Mouse (Mus musculus): ENCODE measurements around the gene Myo1a.

The Myo1a gene

DNA sequence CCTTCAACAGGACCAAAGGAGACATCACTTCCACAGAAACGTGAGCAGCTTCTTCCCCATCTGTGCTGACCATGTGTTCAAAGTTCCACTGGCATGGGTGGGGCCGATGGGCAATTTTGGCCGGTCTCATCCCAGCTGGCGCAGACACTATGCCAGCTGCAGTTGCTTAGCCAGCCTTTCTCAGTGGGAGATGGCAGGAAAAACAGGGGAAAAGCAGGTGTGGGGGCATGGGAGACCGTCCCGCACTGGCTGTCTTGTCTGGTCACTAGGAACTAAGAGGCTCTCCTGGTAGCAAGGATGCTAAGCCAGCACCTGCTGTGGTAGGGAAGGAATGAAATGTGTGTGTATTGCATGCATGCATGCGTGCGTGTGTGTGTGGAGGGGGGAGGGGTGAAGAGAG, 23.5 kb downstream of the Myo1a start:
- no peak for DNase-seq (ENCODE audit: low read depth, low spot score)

DNA sequence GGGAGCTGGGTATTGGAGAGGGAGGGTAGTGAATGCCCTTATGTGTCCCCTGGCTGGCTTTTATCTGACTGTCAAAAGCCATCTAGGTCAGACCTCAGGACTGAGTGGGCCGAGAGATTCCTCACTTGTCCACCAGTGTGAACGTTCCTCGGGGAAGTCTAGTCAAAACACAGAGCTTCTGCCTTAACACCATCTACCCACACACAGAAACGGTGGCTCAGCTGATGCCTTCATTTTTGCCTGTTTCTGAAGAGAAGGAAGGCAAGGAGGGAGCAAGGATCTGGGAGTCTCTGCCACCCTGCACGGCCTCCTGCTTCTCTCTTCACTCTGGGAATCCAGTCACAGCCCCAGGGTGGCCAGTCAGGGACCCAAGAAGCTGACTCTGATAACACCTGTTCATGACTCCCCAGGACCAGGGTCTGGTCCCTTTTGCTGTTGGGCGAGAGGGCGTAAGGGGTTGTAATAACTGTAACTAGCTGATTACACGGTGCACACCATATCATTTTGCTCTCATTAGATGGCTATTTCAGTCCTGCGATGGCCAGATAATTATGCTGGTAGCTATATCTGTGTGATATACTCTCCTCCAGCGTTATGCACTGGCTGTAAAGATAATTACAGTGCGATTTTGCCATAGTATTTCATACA, 25.4 kb downstream of the Myo1a start:
- no peak for DNase-seq (ENCODE audit: low read depth, low spot score)

GRCm38 (mm10) chr10:127730933-127731310, 26.0 kb downstream of the Myo1a start:
- no peak for DNase-seq (ENCODE audit: low read depth, low spot score)

DNA sequence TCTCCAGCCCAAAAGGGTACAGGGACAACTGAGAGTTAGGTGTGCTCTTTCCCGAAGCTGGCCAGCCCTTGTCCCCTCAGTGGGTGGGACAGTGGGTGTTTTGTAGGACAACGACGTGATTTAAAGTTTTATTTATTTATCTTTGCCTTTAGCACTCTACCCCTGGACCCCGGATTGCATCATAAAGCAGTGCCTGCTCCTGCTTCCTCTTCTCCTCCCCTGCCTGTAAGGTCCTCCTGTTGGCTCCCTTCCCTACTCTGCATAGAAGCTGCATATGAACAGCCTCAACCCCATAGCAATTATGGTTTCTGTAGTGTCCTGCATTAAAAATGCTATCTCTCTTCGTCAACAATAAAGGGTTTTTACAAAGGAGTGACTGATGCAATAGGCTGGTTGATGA, 26.4 kb downstream of the Myo1a start:
- DNase-seq (ENCODE audit: low read depth, low spot score): no peak

- DNase-seq (ENCODE audit: low read depth, low spot score): no peak
Observed at GRCm38 (mm10) chr10:127734434-127734833, 29.5 kb downstream of the Myo1a start.

DNA sequence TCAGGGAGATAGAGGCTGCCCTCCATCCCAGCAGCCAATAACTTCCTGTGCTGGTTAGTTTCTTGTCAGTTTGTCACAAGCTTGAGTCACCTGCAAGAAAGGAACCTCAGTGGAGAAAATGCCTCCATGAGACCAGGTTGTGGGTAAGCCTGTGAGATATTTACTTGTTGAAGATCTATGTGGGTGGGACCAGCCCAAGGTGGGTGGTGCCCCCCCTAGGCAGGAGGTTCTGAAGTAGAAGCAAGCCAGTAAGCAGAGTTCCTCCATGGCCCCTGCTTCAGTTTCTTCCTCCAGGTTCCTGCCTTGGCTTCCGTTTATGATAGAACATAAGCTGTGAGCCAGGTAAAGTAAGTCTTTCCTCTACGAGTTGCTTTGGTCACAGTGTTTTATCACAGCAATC, 31.3 kb downstream of the Myo1a start:
- DNase-seq (ENCODE audit: low read depth, low spot score): no peak

- peak; percentile 13 for DNase-seq (ENCODE audit: low read depth, low spot score)
Observed at GRCm38 (mm10) chr10:127736916-127737315, 31.9 kb downstream of the Myo1a start.

DNA sequence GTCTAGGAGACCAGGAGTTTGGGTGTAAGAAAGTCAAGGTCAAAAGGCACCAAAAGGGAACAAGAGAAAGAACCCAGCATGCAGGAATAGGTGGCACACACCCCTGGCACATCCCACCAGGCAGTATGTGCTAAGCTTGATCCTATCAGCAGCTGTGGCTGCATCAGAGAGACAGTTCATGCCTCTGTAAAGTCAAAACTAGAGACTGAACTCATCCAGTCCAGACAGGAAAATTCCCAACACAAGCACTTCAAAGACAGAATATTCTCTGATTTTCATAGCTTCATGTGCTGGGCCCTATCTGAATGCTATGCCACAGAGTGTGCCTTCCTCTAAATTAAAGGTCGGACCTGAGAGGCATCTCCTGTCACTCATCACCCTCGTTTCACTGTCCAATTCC, 32.6 kb downstream of the Myo1a start:
- DNase-seq (ENCODE audit: low read depth, low spot score): no peak

DNA sequence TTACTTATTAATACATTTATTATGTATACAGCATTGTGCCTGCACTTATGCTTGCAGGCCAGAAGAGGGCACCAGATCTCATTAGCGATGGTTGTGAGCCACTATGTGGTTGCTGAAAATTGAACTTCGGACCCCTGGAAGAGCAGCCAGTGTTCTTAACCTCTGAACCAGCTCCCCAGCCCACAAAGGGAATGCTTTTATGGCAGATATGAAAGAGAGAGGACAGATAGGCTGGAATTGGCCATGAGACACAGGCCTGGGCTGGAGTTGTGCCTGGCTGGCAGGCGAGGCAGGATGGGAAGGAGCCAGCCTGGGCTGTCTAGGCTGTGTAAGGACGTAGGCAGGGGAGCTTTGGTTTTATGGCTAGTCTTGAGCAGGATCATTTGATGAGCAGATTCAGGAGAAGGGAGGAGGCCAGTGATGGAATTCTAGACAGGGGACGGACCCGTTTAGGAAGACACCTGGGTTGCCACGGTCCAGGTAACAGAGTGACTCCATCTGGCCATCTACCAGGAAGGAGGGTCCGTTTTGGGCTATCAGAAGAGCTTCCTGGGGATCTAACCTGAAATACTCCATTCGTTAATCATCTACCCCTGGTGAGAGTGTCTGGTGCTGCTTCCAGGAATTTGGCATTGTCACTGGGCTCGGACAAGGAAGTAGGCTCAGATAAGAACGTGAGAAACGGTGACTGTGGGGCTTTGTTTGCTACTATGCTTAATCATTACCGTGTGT, 33.3 kb downstream of the Myo1a start:
- DNase-seq (ENCODE audit: low read depth, low spot score): peak; percentile 17

DNA sequence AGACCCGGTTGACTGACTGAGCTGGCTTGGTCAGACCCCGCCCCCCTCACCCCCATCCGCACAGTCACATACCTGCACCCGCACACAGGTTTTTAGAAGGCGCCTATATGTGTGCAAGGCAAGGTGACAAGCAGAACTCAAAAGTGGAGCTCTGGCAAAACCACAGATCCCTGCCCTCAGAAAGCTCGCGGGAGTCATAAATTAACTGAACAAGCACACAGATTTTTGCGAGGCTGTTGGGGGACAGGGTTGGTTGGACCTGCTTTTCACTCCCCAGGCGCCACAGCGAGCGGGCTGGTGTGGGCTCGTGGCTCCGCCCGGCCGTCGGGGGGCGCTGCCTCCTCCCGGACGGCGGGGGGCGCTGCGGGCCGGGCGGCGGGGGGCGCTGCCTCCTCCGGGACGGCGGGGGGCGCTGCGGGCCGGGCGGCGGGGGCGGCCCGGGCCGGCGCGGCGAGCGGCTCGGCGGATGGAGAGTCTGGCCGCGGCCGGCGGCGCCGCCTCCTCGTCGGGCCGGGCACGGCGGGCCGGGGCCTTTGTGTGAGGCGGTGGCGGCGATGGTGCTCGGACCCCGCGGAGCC, 34.2 kb downstream of the Myo1a start, which contains the start of gene Zbtb39:
TSS of gene Zbtb39 (plus strand) at position 456 of the 578 bp plus-strand sequence.
- peak; percentile 34 for DNase-seq (ENCODE audit: low read depth, low spot score)

DNA sequence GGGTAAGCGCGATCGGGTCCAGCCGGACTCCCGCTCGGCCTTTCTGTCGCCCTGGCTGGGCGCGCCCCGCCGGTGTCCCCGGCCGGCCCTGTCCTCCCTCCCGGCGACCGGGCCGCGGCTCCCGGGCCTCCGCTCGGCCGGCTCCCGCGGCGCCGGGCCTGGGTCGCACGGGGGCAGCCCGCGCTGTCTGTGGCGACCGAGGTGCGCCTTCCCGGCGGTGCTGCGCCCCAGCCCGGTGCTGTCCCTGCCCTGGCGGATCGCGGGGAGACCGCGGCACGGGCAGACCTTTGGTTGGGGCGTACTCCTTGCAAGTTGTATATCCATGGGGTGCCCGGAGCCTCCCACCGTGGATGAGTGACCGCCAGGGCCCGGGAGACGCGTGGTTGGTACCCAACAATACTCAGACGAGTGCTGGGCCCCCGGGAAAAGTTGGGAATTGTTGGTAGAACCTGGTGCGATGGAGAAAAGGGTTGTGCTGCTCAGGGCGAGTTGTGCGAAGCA, 34.7 kb downstream of the Myo1a start:
- DNase-seq (ENCODE audit: low read depth, low spot score): no peak

GRCm38 (mm10) chr10:127744661-127745060, 39.7 kb downstream of the Myo1a start:
- no peak for DNase-seq (ENCODE audit: low read depth, low spot score)

- DNase-seq (ENCODE audit: low read depth, low spot score): no peak
Observed at GRCm38 (mm10) chr10:127745886-127746285, 40.9 kb downstream of the Myo1a start.

- DNase-seq (ENCODE audit: low read depth, low spot score): no peak
Observed at GRCm38 (mm10) chr10:127747254-127747653, 42.3 kb downstream of the Myo1a start.

DNA sequence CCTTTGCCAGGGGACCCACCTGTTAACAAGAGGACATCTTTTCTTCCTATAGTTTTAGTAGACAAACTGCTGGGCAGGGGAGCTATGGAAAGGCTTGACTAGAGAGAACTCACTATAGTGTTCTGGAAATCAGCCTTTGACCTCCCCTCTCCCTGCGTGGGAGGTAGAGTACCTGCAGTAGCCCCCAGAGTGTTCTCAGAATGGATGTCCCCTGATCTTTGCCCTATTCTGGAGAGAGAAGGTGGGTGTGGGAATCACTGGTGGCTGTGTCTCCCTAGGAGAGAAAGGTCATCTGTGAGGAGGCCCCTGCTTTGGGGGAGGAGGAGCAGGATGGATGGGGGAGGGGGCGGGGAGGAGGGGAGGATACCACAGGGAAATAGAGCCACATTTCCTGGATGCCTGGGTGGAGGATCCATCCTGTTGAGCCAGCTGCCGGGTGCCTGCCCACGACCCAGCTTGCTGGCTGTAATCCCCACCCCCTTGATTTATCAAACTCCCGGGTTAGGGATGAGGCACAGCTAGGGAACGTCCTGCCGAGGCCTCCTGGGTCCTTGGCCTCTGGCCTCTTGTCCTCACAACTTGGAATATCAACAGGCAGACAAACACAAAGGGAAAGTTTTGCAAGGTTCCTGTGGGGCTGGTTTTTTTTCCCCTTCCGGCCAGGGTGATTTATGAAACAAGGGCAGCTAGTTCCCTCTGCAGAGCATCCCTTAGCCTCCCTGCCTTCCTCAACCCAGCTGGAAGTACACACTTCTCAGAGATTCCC, 44.1 kb downstream of the Myo1a start:
- DNase-seq (ENCODE audit: low read depth, low spot score): peak; percentile 27

GRCm38 (mm10) chr10:127750136-127750777, 45.3 kb downstream of the Myo1a start:
- no peak for DNase-seq (ENCODE audit: low read depth, low spot score)

DNA sequence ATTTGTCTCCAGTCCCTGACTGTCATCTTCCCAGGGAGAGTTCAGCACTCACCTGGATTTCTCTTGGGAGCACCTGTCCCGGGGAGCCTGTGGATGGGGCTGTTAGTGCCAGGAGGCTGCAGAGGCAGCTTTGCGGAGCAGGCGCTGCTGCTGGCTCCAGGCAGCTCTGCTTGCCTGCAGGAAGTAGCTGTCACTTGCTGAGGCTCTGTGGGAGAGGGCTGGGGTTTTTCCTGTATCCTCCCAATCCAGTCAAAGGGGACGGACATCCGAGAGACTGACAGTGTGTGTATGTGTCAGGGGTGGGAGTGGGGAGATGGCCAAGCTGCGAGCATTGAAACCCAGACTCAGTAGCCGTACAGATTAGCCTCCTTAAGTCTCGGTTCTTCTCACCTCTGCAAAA, 46.6 kb downstream of the Myo1a start, which contains the start of gene Gpr182:
TSS of gene Gpr182 (minus strand) at position 185 of the 400 bp plus-strand sequence.
- no peak for DNase-seq (ENCODE audit: low read depth, low spot score)

DNA sequence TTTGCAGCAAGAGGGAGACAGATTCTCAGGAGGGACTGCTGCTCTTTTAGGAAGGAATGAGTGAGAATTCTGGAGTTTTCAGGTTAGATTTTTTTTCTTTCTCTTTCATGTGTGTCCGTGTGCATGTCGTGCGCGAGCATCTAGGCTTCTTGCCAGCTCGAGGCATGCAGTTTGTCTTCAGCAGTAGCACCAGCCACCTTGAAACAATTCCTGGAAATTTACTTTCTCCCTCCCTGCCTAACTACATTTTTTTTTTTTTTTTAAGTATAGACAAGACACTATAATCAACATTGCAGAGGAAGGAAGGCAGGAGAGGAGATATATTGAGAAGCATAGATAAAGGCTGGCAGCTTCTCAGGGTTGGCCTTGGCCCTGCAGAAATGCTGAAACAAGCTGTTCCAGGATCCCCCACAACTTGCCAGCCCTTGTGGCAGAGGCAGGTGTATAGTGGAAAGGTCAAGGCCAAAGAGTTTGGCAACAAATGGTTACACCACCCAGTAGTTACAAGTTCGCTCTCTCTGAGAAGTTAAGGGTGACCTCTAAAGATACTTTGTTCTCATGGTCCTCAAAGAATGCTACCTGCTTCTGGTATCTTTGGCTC, 49.7 kb downstream of the Myo1a start:
- DNase-seq (ENCODE audit: low read depth, low spot score): no peak

- DNase-seq (ENCODE audit: low read depth, low spot score): no peak
Observed at GRCm38 (mm10) chr10:127755246-127755645, 50.3 kb downstream of the Myo1a start.

DNA sequence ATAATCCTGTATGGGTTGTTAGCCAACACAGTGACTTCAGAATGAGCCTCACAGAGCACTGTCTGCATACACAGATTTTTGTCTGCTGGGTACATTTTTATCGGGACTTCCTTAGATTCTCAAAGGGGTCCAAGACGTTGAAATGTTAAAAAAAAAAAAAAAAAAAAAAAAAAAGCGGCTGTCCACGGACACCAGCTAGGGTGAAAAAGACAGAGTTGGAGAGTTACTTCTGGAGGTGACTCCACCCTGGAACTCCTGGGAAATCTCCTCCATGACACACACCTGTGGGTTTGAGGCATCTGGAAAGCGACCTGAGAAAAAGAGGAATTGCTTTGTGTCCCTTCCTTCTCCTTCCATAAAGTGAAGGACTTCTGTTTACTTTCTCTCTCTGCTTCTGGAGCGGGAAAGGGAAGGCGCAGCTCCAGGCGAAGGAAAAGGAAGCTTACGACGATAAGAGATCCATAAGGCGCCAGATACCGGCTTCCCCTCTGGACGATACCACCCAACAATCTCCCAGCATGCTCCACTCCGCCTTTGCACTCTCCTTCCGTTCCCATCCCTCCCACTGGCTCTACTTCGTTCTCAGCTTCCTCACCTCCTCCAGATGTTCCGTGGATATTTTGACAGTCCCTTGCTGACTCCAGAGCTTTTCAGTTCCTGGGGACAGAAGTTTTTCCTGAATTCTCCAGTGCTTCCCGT, 50.9 kb downstream of the Myo1a start:
- no peak for DNase-seq (ENCODE audit: low read depth, low spot score)

Measured in skeletal muscle tissue, adult 2 months (tissue).